Mouse (Mus musculus): ENCODE measurements around the gene Otud7b. TPM values are rescaled to one million over a fixed set of nuclear protein-coding genes. Genes with fewer than 3 reads are reported as not detected.

Gene Otud7b
- total RNA-seq, 1 experiment, result 23.2 TPM

DNA sequence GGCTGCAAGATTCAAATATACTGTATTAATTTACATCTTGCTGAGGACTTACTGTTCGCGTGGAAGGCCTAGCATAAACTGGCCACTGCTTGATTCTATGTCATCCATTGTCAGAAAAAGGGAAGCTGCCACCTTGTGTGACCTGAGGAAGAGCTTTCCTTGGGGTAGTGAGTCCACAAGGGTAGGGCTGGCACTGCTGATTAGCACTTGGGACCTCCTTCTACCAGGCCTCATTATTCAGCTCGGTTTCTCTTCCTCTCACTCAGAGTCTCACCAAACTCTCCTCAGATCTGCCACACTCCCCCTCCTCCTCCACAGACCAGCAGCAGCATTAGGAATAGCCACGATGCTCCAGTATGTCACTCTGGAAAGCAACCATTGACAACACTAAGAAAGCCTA, 6.2 kb upstream of the Otud7b start:
- Histone ChIP-seq H3K4me1 (ENCODE audit: control insufficient read depth in 2 of 2, insufficient read depth in 2 of 2, low read length in 2 of 2, poor library complexity in 1 of 2) (peaks cover 0 to 4% of the 10 kb centered on the region in 2 experiments; a peak in 1 of 4 replicates), H3K9ac (ENCODE audit: insufficient read depth, low read depth, low read length, poor library complexity, severe bottlenecking) (no peak overlapping the region), H3K36me3 (ENCODE audit: control insufficient read depth, insufficient read depth, low read length, poor library complexity, severe bottlenecking) (no peaks in the 10 kb centered on the region), H3K9me3 (ENCODE audit: control insufficient read depth, insufficient read depth, low read depth, low read length) (no peaks in the 10 kb centered on the region), H3K4me3 (ENCODE audit: insufficient read depth in 1 of 2, low read depth in 1 of 2, low read length in 2 of 2, poor library complexity in 1 of 2, severe bottlenecking in 1 of 2) (no peak overlapping the region), H3K27ac (ENCODE audit: insufficient read depth, low read depth, low read length, poor library complexity, severe bottlenecking) (no peak overlapping the region)
- TF ChIP-seq CHD2 (IDR thresholded peaks at IDR 0.05; ENCODE audit: low read depth, low read length) (no peak), ZC3H11A (IDR thresholded peaks at IDR 0.05; ENCODE audit: borderline replicate concordance, low read depth, low read length) (no peak), HCFC1 (IDR thresholded peaks at IDR 0.05; ENCODE audit: borderline replicate concordance, insufficient read depth, low read length) (no peak), ZNF384 (IDR thresholded peaks at IDR 0.05; ENCODE audit: low read depth, low read length) (no peak), MAFK (IDR thresholded peaks at IDR 0.05; ENCODE audit: insufficient read depth, low read depth, low read length) (no peak)
- no peak for DNase-seq (ENCODE audit: low read depth, low spot score)
- in situ Hi-C loops (cut with MboI; ENCODE audit: low sequenced_read_pairs in 2 of 2, unreplicated experiment in 2 of 2), result loop anchor here in 1 of 2 experiments (25.0 kb wide), 1 partner anchor 314 kb away; no protein-coding TSS in a partner anchor

DNA sequence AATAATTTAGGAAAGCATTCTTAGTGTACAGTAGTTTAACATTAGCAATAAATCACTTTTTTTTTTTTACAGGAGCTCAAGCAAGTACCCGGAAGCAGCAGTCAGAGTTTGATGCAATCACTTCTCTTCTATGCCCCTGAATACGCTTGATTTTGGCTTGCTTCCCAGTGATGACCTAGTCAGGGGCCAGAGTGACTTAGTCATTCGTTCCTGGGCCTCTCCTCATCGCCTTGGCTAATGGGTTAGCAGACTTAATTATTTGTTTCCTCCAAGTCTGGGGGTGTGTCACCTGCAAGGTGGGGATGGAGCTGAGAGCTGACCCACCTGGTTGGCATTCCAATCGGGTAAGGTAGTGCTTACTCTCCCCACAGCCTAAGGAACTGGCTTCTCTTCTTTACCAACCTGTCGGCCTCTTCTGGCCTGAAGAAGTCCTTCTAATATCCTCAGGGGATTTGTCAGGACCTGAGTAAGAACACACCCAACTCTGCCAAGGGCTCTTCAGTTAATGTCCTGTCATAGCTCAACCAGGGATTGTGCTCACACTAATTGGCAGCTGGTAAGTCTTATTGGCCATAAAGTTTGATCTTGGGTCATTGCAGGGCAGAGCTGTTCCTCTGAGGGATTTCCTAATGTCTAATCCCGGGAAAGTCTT, 5.6 kb upstream of the Otud7b start:
- no peak for DNase-seq (ENCODE audit: low read depth, low spot score)
- no peak overlapping the region for H3K4me3 ChIP-seq (ENCODE audit: insufficient read depth in 1 of 2, low read depth in 1 of 2, low read length in 2 of 2, poor library complexity in 1 of 2, severe bottlenecking in 1 of 2)

DNA sequence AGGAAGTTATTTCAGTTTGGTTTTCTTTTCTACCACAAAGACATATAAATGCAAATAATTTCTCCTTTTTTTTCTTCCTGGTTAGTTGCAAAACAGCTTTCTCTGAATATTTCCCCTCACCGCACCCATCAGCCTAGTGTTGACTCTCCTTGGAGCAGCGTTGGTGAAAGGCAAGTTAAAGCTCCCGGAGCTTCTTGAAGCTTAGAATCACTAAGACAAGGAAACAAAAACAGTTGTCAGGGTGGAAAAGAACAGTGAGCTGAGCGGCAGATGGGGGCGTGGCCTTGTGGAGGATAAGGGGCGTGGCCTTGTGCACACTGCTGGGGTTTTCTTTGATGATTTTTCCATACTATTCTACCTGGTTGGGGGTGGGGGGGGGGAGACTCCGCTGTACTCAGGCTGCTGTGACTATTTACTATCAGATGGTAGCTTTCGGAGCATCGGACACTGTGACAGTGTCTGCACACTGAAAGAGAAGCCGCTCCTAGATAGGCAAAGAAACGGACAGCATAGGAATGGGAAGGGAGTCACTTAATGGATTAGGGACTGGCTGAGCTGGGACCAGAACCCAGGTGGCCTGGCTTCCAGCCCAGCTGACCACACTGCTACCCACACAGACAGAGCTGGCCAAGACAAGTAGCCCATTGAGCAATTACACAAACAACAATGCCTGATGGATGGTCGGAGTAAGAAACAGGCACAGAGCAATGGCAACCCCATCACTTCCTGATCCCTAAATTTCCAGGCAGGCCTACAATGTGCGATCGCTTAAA, 2.0 kb upstream of the Otud7b start:
- Histone ChIP-seq H3K27ac (ENCODE audit: insufficient read depth, low read depth, low read length, poor library complexity, severe bottlenecking) (no peak overlapping the region), H3K36me3 (ENCODE audit: control insufficient read depth, insufficient read depth, low read length, poor library complexity, severe bottlenecking) (no peaks in the 10 kb centered on the region), H3K9ac (ENCODE audit: insufficient read depth, low read depth, low read length, poor library complexity, severe bottlenecking) (no peak overlapping the region), H3K4me1 (ENCODE audit: control insufficient read depth in 2 of 2, insufficient read depth in 2 of 2, low read length in 2 of 2, poor library complexity in 1 of 2) (peaks cover 4 to 9% of the 10 kb centered on the region in 2 experiments; a peak in 3 of 4 replicates), H3K4me3 (ENCODE audit: insufficient read depth in 1 of 2, low read depth in 1 of 2, low read length in 2 of 2, poor library complexity in 1 of 2, severe bottlenecking in 1 of 2) (0 out of 4 replicates have a peak overlapping the region, but pooled peaks of 1 of the 2 experiments have one; percentile 9), H3K9me3 (ENCODE audit: control insufficient read depth, insufficient read depth, low read depth, low read length) (no peaks in the 10 kb centered on the region)
- peak; percentile 62 for DNase-seq (ENCODE audit: low read depth, low spot score)
- in situ Hi-C loops (cut with MboI; ENCODE audit: low sequenced_read_pairs in 2 of 2, unreplicated experiment in 2 of 2), result no loop called here
- TF ChIP-seq MAFK (IDR thresholded peaks at IDR 0.05; ENCODE audit: insufficient read depth, low read depth, low read length) (no peak), HCFC1 (IDR thresholded peaks at IDR 0.05; ENCODE audit: borderline replicate concordance, insufficient read depth, low read length) (no peak), CHD2 (IDR thresholded peaks at IDR 0.05; ENCODE audit: low read depth, low read length) (no peak), ZNF384 (IDR thresholded peaks at IDR 0.05; ENCODE audit: low read depth, low read length) (no peak), ZC3H11A (IDR thresholded peaks at IDR 0.05; ENCODE audit: borderline replicate concordance, low read depth, low read length) (no peak)

More for the DNA sequence above, 5.6 kb upstream of the Otud7b start:
- no peak for TF ChIP-seq ZC3H11A (IDR thresholded peaks at IDR 0.05; ENCODE audit: borderline replicate concordance, low read depth, low read length)
- no peak for TF ChIP-seq CHD2 (IDR thresholded peaks at IDR 0.05; ENCODE audit: low read depth, low read length)
- no peak for TF ChIP-seq HCFC1 (IDR thresholded peaks at IDR 0.05; ENCODE audit: borderline replicate concordance, insufficient read depth, low read length)
- TF ChIP-seq ZNF384 (IDR thresholded peaks at IDR 0.05; ENCODE audit: low read depth, low read length), result no peak
- no peak for TF ChIP-seq MAFK (IDR thresholded peaks at IDR 0.05; ENCODE audit: insufficient read depth, low read depth, low read length)
- no peak overlapping the region for H3K9ac ChIP-seq (ENCODE audit: insufficient read depth, low read depth, low read length, poor library complexity, severe bottlenecking)
- in situ Hi-C loops (cut with MboI; ENCODE audit: low sequenced_read_pairs in 2 of 2, unreplicated experiment in 2 of 2), result loop anchor here in 1 of 2 experiments (25.0 kb wide), 1 partner anchor 314 kb away; no protein-coding TSS in a partner anchor
- H3K4me1 ChIP-seq (ENCODE audit: control insufficient read depth in 2 of 2, insufficient read depth in 2 of 2, low read length in 2 of 2, poor library complexity in 1 of 2), result peaks cover 4% of the 10 kb centered on the region in 2 experiments; a peak in 3 of 4 replicates
- H3K27ac ChIP-seq (ENCODE audit: insufficient read depth, low read depth, low read length, poor library complexity, severe bottlenecking), result no peak overlapping the region
- no peaks in the 10 kb centered on the region for H3K36me3 ChIP-seq (ENCODE audit: control insufficient read depth, insufficient read depth, low read length, poor library complexity, severe bottlenecking)
- no peaks in the 10 kb centered on the region for H3K9me3 ChIP-seq (ENCODE audit: control insufficient read depth, insufficient read depth, low read depth, low read length)

DNA sequence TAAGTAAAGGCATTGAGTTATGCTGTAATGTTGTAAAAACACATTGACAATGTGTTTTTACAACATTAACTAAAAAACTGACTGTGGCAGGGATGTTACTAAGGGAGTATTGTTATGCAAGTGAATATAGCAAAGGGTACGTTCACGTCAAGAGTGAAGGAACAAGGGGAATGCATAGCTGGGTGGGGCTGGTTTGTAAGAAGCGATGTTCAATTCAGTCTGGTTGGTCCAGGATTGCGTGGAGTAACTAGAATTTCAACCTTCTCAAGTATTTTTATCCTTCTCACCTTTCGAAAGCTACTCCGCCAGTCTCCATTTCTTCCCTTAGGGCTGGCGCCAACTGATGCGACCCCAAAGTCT, 446 bp upstream of the Otud7b start:
- peak overlapping the region; percentile 66 for H3K9ac ChIP-seq (ENCODE audit: insufficient read depth, low read depth, low read length, poor library complexity, severe bottlenecking)
- H3K4me1 ChIP-seq (ENCODE audit: control insufficient read depth in 2 of 2, insufficient read depth in 2 of 2, low read length in 2 of 2, poor library complexity in 1 of 2), result peaks cover 4 to 9% of the 10 kb centered on the region in 2 experiments; a peak in 3 of 4 replicates
- TF ChIP-seq ZNF384 (IDR thresholded peaks at IDR 0.05; ENCODE audit: low read depth, low read length) (no peak), HCFC1 (IDR thresholded peaks at IDR 0.05; ENCODE audit: borderline replicate concordance, insufficient read depth, low read length) (no peak)
- no peaks in the 10 kb centered on the region for H3K9me3 ChIP-seq (ENCODE audit: control insufficient read depth, insufficient read depth, low read depth, low read length)
- no peak overlapping the region for H3K27ac ChIP-seq (ENCODE audit: insufficient read depth, low read depth, low read length, poor library complexity, severe bottlenecking)
- in situ Hi-C loops (cut with MboI; ENCODE audit: low sequenced_read_pairs in 2 of 2, unreplicated experiment in 2 of 2), result no loop called here
- H3K4me3 ChIP-seq (ENCODE audit: insufficient read depth in 1 of 2, low read depth in 1 of 2, low read length in 2 of 2, poor library complexity in 1 of 2, severe bottlenecking in 1 of 2), result peak overlapping the region; percentile 62 to 99
- H3K36me3 ChIP-seq (ENCODE audit: control insufficient read depth, insufficient read depth, low read length, poor library complexity, severe bottlenecking), result no peaks in the 10 kb centered on the region
- no peak for DNase-seq (ENCODE audit: low read depth, low spot score)
